Mouse (Mus musculus) heart, adult 2 months (tissue): ENCODE data around the gene Ehmt2.

Source experiments
- CTCF ChIP-seq: fragments of 200-600 bp; IDR thresholded peaks from 2 replicates; pipeline ENCODE4 v1.8.1; 2022; ENCODE audit warnings: antibody characterized with exemption, mild to moderate bottlenecking, moderate library complexity
- EP300 ChIP-seq: fragments of 200-500 bp; IDR thresholded peaks from 2 replicates; pipeline ENCODE4 v1.6.1; 2011; ENCODE audit warnings: low read depth, low read length, control low read depth; ENCODE audit not compliant: insufficient read depth

- TF ChIP-seq CTCF (no peak), EP300 (no peak)
Measured at GRCm38 (mm10) chr17:34943128-34943815, 45.0 kb downstream of the Ehmt2 start.
